Mouse (Mus musculus) brain, embryonic 14.5 days (tissue): Measurements from ENCODE around the gene Sumf1.

Experiments used
- CTCF ChIP-seq: fragments of 200-500 bp; IDR thresholded peaks from 2 replicates; pipeline ENCODE4 v1.5.1; 2012; ENCODE audit warnings: inconsistent platforms, mild to moderate bottlenecking, moderate library complexity, borderline replicate concordance; ENCODE audit not compliant: insufficient read depth, insufficient read length; ENCODE audit errors: extremely low read depth
- POLR2A ChIP-seq: fragments of 200-500 bp; IDR thresholded peaks from 2 replicates; pipeline ENCODE4 v1.6.1; 2012; ENCODE audit warnings: mild to moderate bottlenecking, inconsistent platforms, borderline replicate concordance; ENCODE audit not compliant: poor library complexity, insufficient read depth, insufficient read length, severe bottlenecking; ENCODE audit errors: extremely low read depth

DNA sequence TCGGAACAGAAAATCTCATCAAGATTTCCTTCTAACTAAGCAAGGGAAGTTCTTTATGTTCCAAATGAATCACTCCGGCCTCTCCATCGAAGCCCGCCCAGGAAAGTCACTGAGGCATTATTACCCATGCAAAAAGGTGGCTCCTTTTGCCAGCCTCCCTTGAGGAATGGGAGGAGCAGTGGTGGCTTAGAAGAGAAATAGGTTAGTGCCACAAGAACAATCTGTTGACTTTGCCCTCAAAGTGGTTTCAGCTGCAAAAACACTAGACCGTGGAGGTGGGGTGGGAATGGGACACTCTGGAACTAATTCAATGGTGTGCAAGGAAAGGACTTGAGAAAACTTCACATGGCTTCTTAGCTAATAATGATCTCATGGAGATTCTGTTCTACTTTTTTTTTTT, 30.7 kb upstream of the Sumf1 start:
- TF ChIP-seq POLR2A: no peak
- no peak for TF ChIP-seq CTCF
